Mouse (Mus musculus) regulatory T cell (primary cell): ENCODE data around the gene Svbp.

ENCODE experiments used
- in situ Hi-C: fragments of 300-600 bp; cut with MboI, MseI; formaldehyde crosslinking; loops from one replicate; pipeline ENCODE4 v1.15.1; 2025; ENCODE audit warnings: high pct_unique_total_duplicates

Svbp gene

DNA sequence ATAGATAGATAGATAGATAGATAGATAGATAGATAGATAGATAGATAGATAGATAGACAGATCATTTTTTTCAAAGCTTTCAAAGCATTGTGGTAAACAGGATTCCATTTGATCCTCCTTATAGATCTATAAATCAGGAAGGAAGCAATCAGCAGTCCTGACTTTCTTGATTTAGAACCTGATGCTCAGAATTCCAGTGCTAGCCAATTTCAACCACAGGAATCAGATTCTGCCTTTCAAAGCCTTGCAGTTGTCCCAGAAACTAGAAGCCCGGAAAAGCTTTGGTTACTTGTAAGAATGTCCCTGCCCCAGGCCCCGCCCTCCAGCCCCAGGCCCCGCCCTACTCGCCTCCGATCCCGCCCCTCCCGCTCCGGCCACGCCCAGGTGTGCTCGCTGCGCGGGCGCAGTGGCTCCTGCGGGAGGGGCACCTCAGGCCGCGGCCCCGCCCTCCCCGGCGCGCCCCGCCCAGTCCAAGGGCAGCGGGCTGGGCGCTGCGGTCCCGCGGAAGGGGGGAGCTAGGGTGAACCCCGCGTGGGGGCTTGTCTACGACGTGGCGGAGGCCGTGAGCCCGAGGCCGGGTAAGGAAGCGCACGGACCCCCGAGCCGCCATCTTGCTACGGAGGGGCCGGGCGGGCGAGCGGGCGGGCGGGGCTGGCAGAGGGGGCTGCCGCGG is at the start of gene Svbp:
Gene Svbp (plus strand): TSS at position 398 of the 673 bp plus-strand sequence.
- in situ Hi-C loops, result no loop called here

DNA sequence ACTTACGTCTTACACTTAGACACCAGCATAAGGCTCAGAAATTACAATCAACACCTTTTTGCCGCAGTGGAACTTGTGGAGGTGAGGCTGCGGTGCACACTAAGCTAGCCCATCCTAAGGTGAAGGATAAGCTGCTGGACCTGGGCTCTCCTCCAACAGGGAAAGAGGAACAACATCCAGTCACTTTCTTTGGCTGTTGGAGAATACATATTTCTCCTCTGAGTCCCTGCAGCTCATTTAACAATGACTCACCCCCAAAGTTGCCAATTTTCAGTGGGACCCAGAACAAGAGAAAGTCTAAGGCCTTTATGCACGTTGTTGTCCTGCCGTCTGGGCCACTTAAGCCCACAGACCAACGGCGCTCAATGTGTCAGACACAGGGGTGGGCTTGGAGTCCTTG is 48.3 kb upstream of the Svbp start:
- in situ Hi-C loops, result no loop called here

DNA sequence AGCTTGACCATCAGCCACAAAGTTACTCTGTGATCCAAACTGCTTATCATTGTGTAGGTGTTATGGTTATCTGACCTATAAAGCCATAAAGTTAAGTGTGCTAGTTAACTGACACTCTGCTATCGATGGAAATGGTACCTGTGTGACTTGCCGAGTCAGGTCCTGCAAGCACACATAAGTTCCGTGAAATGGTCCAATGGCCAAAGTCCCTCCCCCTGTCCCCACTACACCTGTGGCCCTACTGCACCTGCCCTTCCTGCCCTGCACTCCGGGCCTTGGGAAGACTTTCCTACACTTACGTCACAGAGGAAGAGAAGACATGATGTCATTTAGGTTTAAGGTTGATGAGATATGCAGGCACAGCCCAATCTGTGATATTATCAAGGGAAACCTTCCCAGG is 47.8 kb upstream of the Svbp start:
- in situ Hi-C loops, result no loop called here

DNA sequence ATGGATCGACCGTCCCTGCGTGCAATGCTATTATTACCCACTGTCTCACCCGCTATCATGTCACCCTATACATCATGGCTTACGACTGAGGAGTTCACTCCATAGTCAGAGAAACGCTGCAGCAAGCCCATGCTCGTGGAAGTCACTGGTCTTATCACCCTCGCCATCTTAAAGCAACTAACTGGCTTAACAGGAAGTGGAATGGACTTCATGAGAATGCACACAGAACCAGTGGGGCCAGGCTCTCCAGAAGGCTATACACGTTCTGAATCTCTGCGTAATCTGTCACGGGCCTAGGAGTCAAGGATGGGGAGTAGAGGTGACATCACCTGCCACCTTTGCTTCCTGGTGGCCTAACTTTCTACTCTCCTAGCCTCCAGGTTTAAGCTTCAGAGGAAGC is 46.4 kb upstream of the Svbp start:
- in situ Hi-C loops, result no loop called here

DNA sequence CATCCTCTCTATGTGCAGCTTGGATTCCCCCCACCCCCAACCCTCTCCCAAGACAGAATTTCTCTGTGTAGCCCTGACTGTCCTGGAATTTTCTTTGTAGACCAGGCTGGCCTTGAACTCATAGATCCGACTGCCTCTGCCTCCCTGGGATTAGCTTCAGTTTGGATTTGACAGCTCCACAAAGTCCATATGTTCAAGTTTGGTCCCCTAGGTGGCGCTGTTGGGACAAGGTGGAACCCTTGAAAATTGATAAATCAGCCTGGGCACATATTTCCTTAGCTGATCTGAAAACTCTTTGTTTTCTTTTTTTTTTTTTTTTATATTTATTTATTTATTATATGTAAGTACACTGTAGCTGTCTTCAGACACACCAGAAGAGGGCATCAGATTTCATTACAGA is 37.9 kb upstream of the Svbp start:
- in situ Hi-C loops, result no loop called here

DNA sequence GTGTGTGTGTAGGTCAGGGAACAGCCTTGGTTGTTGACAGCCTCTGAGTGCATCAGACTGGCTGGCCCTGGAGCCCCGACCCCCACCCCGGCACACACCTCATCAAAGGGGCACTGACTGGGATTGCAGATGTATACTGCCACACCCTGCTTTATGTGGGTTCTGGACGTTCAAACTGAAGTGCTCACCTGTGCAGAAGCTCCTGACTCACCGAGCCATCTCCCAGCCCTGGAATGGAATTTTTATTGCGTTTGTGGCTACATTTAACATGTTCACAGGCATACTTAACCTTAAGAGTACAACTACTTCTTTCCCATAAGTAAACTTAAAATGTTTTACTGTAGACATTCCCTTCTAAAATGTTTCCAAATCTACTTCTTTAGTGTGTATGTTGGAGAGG is 37.2 kb upstream of the Svbp start:
- in situ Hi-C loops, result no loop called here

DNA sequence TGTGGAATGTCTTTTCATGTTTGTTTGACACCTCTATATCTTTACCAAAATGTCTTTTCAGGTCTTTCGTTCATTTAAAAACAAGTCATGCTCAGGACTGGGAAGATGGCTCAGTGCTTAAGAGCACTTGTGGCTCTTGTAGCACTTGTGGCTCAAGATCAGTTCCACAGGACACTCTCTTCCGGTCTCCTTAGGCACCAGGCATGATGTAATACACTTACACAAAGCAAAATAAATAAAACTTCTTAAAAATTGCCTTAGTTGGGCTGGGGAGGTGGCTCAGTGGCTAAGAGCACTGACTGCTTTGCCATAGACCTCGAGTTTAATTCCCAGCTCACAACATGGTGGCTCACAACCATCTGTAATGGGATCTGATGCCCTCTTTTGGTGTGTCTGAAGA is 33.7 kb upstream of the Svbp start:
- in situ Hi-C loops, result no loop called here

DNA sequence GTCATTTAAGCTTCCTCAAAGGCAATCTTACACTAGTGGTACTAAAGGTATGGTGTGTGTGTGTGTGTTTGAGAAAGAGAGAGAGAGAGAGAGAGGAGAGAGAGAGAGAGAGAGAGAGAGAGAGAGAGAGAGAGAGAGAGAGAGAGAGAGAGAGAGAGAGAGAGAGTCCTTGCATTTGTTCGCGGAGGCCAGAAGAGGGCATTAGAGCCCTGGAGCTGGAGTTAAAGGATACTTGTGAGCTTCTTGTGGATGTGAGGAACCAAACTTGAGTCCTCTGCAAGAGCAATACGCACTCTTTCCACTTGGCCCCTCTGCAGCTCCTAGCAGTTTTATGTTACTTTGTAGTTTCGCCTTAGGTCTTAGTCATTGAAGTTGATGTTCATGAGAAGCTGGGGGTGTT is 32.1 kb upstream of the Svbp start:
- in situ Hi-C loops, result no loop called here

DNA sequence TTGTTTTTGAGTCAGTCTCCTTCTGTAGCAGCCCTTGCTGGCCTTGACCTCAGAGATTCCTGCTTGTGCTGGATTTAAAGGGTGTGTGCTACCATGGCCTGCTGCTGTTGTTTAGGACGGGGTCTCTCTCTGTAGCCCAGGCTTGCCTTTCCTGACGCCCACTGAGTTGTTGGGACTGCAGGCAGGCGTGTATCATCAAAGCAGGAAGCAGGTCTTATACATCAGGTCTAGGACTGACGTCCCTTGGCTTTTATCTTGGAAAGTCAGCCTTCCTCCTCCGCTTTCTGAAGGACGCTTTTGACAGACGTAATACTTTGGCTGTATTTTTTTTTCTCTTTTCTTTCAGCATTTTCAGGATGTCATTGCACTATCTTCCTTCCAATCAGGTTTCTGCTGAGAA is 29.2 kb upstream of the Svbp start:
- in situ Hi-C loops, result loop anchor here (5.0 kb wide), 2 partner anchors 164 to 524 kb away; no protein-coding TSS in a partner anchor

DNA sequence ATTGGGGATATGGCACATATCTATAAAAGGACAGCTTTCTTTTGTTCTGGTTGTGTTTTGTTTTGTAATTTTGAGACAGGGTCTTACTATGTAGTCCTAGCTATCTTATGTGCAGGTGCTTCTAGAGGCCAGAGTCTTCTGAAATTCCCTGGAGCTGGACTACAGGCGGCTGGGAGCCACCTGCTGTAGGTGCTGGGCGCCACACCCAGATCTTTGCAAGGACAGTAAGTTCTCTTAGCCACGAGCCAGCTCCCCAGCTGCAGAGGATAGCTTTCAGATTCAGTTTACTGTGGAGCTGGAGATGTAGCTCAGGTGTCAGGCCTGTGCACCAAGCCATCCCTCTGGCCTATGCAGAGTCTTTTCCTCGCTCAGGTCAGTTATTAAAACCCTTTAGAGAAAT is 28.0 kb upstream of the Svbp start:
- in situ Hi-C loops, result loop anchor here (5.0 kb wide), 2 partner anchors 165 to 525 kb away; no protein-coding TSS in a partner anchor

DNA sequence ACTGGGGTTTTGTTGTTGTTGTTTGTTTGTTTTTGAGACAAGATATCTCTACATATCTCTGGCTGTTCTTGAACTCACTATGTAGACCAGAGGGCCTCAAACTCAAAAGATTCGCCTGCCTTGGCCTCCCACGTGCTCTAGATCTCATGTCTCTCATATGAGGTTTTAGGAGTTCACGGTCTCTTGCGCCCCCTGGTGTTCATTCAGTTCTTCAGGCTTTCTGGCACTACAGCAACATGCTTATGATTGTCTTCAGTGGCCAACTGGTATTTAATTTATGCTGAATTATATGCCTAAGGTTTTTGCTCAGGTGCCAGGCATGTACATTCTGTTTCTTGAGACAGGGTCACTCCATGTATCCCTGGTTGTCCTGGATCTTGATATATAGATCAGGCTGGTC is 27.4 kb upstream of the Svbp start:
- in situ Hi-C loops, result loop anchor here (5.0 kb wide), 2 partner anchors 165 to 525 kb away; no protein-coding TSS in a partner anchor

DNA sequence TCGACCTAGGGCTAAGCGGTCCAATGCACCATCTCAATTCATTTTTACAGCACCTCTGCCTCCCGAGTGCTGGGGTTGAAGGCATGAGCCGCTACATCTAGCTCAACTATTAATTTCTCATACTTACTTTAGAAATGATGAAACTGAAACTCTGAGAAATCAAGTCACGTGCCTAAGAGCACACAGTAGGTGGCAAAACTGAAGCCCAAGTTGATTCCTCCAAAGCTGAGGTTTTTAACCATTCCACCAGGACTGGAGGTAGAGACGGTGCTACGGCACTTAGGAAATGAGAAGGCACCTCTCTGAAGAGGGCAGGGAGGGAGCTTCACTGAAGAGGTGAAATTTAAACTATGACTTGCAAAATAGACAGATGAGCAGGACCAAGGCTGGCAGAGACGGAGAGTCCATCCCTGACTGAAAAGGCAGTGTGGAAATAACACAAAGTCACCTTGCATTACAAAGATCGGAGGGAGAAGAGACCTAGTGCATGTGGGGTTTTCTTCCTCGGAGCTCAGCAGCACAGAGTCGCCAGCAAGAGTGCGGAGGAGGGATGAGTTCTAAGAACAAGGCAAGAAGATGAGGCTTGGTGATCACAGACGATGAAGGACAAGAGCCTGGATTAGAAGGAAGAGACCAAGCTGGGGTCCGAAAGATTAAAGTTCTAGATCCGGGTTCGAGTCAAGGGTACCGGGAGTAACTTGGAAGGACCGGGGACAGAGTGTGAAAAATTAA is 22.0 kb upstream of the Svbp start:
- in situ Hi-C loops, result no loop called here

DNA sequence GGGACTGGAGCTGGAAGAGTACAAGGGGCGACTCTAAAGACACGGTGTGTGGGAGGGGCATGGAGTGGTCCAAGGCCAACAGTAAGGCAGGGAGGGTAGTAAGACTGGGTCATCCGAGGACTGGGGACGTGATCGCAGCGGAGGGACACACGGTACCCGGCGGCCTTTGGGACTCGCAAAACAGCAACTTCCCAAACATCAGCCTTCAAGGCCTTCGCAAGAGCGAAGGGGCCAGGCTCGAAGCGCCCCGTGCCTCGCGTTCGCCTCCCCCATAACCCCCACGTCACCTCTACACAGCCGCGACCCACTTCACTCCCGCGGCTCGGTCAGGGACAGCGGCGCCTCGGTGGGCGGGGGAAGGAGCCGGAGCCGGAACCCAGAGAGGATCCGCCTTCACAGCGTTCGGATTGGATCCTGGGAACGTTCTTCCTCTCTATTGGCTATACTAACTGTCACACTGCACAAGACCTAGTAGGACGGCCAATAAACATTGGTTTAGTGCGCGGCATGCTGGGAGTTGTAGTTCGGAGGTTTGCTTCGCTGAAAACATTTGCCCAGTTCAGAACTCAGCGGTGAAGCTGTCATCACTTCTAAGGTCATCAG is 21.2 kb upstream of the Svbp start, which contains the start of gene Zfp691:
Gene Zfp691 (minus strand): TSS at position 345 of the 603 bp plus-strand sequence.
- in situ Hi-C loops, result no loop called here

DNA sequence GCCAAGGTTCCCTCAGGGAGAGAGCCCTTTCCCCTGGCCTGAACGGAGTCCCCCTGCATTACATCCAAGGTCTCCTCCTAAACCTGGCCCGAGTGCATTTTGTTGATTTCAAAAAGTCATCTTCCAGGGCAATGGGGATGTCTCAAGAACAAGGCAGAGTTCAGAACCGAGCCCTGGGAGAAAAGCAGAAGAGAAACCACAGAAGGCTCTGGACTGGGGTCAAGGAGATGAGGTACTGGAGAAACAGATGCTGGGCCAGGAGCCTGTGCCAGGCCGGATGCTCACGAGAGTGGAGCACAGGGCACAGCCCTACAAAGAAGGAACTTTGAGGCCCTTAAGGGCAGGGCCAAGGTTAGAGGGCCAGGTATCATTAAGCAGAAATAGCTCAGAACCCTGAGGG is 17.4 kb upstream of the Svbp start:
- in situ Hi-C loops, result no loop called here

DNA sequence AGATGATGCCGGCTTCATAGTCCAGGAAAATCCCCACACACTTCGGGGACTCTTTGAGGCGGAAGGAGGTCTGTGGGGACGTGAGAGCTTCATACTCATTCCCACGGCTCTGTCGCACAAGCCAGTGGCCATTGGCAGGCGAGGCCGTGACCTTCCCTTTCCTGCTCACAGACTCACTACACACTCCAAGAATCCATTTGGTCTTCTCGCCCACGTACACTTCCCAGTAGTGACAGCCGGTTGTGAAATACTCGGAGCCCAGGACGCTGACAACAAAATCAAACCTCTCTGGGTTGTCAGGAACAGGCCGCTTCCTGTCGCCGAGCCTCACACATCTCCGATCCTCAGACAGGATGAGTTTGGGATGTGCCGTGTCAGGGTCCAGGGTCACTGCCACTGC is 16.8 kb upstream of the Svbp start:
- in situ Hi-C loops, result no loop called here

DNA sequence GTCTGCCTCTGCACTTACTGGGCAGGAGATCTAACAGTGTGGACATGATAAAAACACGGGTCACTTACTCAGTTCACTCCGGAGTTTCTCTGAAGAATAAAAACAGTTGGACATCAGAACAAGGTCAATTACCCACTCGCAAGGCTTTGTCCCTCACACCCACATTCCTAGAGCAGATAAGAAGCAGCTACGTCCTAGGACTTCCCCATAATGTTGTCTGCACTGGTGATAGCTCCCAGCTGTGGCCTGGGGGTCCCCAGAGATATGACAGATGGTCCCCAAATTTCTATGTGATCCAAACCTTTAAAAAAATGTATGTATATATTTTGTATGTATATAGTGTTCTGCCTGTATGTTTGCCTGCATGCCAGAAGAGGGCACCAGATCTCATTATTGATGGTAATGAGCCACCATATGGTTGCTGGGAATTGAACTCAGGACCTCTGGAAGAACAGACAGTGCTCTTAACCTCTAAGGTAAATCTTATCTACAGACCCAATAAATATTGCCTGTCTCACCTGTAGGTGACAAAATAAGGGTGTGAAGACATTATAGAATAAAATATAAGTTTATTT is 14.9 kb upstream of the Svbp start:
- in situ Hi-C loops, result no loop called here

DNA sequence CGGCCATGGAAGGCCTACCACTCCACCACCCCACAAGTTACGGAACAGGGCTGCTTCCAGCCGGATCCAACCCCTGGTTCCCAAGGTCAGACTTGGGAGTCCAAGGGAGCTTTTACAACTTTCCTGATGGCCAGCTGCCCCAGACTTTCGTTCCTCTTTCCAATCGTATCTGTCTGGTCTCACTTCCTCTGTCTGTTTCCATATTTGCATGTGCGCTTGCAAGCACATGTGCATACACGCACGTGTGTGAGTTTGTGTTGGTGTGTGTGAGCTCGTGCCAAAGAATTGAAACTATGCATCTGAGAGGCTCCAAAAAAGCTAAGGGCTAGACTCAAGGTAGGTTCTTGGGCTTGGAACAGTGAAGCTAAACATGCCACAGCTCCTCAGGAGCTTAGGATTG is 13.7 kb upstream of the Svbp start:
- in situ Hi-C loops, result no loop called here

DNA sequence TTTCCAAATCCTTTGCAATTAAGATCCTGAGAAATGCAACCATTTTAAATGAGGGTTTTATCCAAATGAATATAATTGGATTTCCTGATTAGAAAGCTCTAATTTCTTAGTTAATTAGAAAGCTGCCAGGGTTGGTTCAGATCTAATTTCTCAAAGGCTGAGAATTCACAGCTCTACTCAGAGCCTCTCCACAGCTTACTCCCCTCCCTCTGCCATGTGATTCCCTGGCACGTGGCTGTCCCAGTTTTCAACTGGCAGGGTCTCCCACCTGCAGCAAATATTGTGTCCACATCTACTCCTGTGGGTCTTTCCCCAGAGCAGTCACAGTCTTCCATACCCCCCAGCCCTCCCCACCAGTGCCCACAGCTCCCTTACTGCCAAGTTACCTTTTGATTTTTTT is 11.6 kb upstream of the Svbp start:
- in situ Hi-C loops, result no loop called here

DNA sequence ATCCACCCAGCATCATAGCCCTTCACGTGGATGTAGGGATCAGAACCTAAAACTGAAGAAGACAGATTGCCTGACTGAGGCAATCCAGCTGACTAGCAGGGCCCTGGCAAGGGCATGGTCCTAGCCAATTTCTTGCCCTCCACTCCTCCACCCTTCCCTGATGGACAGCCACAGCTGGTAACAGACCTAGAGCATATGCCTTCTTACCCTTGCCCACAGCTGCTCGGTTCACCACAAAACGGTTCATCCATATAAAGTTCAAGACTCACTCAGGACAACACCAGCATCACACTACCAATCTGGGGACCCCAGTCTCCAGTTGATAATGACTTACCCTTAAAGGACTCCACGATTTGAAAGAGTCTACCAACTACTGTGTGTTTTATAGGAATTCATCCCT is 9.3 kb upstream of the Svbp start:
- in situ Hi-C loops, result no loop called here

DNA sequence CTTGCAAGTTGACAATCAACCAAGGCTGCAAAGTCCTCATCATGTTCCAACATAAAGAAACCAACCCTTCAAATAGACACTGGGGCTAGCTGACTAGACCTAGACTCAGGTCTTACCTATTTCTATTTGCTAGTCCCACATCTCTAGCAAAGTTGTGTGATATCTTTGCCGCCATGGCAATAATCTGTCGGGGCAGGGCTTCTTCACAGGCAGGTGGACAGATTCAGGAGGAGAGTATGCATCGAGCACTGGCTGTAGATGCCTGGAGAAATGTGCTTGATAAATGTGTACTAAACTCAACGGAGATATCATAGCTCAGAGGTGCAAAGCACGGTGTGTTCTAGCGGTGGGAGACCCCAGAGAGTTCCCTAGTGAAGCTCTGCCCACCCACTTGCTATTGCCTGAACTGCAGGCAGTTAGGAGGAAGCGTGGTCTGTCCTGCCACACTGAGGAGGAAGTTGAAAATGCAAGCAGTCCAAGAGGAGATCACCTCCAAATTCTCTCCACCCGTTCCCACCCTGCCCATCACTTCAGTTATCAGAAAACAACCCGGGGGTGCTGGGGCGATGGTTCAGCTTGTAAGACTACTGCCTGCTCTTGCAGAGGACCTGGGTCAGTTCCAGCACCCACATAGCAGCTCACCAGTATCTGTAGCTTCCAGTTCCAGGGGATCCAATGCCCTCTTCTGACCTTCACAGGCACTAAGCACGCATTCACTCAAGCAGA is 6.9 kb upstream of the Svbp start:
- in situ Hi-C loops, result no loop called here

DNA sequence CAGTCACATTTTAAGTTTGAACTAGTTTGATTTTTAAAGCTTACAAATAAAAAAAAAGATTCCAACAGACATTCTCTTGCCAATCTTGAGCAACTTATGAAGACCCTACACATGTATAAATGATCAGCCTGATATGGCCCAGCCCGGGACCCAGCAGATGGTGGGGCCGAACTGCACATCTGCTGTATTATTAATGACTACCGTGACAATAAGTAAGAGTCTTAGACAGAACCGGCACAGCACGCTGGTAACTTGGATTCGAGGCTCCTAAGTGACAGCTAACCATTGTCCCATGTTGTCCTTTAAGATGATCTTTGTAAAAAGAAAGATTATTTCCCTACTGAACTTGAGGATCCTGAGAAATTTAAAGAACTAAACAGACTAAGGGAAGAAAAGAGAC is 5.7 kb upstream of the Svbp start:
- in situ Hi-C loops, result no loop called here

DNA sequence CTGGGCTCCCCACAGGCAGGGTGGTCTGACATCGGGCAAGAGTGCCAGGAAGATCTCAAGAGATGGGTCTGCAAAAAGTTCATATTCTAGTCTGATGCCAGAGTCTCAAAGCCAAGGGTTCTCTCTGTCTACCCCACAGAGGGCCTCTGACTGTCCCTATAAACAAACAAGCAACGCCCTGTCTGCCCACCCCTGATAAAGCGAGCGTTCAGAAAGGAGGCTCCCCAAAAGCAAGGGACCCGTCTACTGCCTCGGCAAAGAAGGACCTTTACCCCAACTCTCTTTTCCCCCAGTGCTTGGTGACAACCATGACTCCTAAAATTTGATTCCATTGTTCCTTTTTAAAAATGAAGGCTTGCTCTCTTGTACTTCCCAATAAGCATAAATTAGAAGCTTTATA is 5.2 kb upstream of the Svbp start, which contains the start of gene Ermap:
Gene Ermap (minus strand): TSS at position 148 of the 400 bp plus-strand sequence.
- in situ Hi-C loops, result no loop called here
